Mouse (Mus musculus): ENCODE measurements around the gene Cnksr1. TPM values are rescaled to one million over a fixed set of nuclear protein-coding genes. Genes with fewer than 3 reads are reported as not detected.
"Not testable (repeated sequence)": the region's sequence is repeated elsewhere in the genome, so short reads cannot be mapped to it uniquely, and the experiment has no call there.

The Cnksr1 gene
- total RNA-seq (2022): under 1 TPM in 3 of 4 experiments, not detected in 1; 0.36 to 0.74 (median 0.57) TPM

DNA sequence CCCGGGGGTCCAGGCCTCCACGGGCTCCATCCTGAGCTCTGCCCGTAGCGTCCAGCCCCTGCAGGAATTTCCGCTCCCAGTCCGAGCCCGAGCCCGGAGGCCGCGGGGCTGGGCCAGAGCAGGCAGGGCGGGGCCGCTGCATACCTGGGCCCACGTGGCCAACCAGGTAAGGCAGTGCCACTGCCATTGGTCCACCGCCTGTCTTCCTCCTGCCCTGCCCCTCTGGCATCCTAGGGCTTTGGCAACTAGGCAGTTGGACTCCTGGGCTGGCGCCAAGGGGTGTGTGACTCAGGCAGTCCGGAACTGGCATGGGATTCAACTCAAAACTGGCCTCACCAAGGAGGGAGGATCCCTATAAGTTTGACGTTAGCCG, at the start of gene Cnksr1:
Gene Cnksr1 (minus strand): TSS at position 121 of the 373 bp plus-strand sequence.
- DNase-seq (ENCODE audit: low spot score in 2 of 2): no peak

DNA sequence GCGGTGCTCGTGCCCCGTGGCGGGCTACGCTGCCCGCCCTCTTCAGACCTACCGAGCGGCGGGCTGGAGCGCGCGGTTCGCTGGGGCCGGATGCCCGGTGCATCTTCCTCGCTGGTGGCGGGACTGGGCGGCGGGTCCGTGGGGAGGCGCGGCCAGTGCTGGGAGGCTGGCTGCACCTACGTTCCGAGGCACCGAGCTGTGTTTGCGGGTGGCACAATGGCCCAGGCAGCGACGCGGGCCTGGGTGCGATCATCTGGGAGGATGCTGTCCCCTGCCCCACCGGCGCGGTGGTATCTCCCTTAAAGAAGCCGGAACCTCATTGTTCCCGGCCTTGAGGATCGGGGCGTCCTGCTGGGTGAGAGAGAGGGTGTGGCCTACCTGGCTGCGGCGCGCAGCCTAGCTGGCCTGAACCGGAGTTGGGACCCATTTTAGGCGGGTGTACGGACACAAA, 49.4 kb upstream of the Cnksr1 start, which contains the start of gene Pdik1l:
Gene Pdik1l (minus strand): TSS at position 321 of the 451 bp plus-strand sequence.
- peak; percentile 58 to 63 for DNase-seq (ENCODE audit: low spot score in 2 of 2)

DNA sequence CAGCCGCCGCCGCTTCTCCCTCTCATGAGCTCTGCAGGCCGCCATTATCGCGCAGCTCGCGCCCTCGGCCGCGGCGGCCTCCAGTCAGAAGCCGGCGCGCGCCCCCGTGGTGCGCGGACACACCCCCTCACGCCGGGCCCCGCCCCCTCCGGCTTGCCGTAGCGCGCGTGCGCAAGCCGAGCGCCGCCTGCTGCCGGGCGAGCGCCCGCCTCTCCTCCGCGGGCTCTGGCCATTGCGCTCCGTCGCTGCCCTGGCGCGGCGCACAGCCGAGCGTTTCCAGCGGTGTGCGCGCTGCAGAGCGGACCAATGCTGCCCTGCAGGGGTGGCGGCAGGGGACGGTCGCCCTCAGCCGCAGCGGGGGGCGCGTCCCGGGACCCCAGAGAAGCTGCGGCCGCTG, 49.0 kb upstream of the Cnksr1 start:
- peak; percentile 92 to 94 for DNase-seq (ENCODE audit: low spot score in 2 of 2)

DNA sequence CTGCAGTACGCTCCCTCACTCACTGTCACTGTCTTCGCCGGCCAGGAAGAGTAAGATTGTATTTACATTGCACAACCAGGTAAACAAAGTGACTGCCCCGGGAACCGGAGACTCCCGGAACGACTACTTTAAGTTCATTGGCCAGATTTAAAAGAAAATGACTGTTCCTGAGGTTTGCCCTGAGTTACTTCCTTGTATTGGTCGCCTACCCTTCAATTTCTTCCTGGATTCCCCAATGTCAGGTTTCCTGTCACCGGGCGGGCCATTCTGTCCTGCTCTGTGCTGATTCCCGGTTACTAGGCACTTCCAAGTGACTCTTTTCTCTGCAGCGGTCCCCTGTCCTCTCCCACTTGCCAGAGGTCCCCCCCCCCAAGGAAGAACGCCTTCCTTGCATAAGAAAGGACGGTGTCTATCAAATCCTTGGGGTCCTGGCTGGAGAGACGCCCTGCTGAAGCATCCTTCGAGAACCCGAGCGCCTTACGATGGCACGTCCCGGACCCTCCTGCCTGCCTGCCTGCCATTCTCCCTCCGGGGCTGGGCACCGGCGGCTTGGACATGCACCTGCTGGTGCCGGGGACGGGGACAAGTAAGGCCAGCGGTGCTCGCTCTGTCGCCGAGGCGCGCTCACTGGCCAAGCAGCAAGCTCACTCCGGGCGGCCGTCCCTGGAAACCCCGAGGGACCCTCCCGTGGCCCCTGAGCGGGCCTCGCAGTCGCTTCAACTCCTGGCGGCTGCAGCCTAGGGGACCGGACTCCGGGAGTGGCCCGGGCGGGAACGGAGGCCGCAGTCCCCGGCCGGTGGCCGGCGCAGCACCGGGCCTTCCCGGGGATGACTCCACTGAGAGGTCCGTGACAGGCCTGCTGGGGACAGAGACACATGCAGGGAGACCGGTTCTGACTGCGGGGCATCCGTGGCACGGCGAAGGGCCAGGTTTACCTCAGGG, 48.3 kb upstream of the Cnksr1 start:
- DNase-seq (ENCODE audit: low spot score in 2 of 2): no peak

DNA sequence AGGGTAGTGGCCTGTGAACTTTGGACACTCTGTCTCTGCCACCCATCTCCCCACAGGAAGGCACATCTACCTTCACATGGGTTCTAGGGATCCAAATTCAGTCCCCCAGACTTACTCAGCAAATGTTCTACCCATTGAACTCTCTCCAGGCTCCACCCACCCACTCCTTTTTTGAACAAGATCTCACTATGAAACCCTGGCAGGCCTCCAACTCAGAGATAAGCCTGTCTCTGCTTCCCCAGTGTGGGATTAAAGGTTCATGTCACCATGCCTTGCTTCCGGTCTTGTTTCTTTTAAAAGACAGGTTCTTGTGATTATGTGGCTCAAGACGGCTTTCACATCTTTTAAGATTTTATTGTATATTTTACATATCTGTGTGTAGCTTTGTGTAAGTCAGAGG, 46.7 kb upstream of the Cnksr1 start:
- no peak for DNase-seq (ENCODE audit: low spot score in 2 of 2)

DNA sequence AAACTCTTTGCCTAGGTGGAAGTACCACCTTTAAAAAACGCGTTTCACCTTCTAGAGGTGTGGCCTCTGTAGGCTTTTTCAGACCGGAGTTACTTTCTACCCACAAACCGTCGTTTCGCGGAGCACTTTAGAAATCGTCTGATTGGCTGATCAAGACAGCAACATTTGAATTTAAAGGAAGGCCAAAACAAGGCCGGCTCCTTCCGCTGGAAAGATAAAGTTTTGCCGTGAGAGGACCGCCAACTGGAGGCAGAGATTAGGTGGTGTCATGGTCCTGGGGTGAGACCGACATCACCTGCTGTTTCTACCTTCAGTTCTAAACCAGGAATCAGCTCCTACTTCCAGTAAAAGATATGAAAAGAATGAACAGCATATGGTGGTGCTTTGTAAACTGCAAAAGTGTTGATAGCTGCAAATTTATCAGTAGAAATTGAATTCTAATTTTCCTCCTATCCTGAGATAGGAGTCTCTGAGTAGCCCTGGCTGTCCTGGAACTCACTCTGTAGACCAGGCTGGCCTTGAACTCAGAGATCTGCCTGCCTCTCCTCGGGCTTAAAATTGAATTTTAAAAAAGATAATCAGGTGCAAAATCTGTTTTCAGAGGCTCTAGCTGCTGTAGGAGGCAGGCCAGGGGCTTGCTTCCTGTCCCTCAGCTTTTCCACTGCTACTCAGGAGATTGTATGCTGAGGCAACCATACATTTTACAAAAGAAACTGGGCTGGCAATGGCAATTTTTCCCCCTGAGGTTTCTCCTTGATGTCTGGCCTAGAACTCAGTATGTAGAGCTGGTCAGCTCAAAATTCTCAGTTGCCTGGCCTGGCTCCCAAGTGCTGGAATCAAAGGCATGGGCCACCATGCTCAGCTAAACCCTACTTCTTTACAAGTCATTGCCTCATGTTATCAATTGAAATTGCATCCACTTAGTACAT, 35.5 kb upstream of the Cnksr1 start:
- DNase-seq (ENCODE audit: low spot score in 2 of 2): no peak

DNA sequence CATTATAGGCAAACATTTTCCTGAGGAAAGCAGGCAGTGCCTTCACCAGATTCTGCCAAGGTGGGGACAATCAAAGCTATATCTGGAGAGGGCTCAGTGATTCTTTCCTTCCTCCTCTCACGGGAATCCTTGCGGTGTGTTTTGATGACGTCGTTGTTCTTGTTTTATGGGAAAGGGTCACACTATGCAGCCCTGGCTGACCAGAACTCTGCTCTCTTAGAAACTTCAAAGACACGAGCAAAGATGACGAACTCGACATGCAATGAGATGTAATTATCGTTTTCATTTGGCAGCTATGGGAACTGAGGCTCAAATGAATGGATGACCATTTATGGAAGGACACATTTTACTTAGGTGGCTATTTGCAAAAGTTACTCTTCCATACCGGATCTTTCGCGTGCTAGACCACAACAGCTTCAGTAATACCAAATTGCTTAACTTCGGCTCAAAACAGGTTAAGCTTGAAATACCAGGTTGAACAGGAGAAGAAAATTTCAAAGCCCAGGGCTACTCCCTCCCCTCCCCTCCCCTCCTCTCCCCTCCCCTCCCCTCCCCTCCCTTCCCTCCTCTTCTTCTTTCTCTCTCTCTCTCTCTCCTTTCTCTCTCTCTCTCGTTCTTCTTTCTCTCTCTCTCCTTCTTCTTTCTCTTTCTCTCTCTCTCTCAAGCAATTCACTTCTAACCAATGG, 34.7 kb upstream of the Cnksr1 start:
- no peak for DNase-seq (ENCODE audit: low spot score in 2 of 2)

DNA sequence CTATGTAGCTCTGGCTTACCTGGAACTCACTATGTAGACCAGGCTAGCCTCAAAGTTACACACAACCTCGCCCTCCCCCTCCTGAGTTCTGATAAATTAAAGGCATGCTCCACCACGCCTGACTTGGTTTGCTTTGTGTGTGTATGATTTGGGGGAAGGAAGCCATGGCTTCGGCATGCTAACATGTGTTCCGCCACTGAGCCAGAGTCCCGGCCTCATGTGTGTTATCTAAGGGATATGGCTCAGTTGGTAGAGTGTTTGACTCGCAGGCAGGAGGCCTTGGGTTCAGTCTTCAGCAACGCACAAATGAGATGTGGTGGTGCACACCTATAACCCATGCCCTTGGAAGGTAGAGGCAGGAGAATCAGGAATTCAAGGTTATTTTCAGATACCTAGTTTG, 33.8 kb upstream of the Cnksr1 start:
- DNase-seq (ENCODE audit: low spot score in 2 of 2): no peak

DNA sequence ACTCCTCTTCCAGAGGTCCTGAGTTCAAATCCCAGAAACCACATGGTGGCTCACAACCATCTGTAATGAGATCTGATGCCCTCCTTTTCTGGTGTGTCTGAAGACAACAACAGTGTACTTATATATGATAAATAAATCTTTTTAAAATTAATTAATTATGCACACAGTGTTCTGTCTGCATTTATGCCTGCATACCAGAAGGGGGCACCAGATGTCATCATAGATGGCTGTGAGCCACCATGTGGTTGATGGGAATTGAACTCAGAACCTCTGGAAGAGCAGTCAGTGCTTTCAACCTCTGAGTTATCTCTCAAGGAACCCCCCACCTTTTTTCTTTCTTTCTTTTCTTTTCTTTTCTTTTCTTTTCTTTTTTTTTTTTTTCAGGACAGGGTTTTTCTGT, 31.4 kb upstream of the Cnksr1 start:
- DNase-seq (ENCODE audit: low spot score in 2 of 2): not testable (repeated sequence)

DNA sequence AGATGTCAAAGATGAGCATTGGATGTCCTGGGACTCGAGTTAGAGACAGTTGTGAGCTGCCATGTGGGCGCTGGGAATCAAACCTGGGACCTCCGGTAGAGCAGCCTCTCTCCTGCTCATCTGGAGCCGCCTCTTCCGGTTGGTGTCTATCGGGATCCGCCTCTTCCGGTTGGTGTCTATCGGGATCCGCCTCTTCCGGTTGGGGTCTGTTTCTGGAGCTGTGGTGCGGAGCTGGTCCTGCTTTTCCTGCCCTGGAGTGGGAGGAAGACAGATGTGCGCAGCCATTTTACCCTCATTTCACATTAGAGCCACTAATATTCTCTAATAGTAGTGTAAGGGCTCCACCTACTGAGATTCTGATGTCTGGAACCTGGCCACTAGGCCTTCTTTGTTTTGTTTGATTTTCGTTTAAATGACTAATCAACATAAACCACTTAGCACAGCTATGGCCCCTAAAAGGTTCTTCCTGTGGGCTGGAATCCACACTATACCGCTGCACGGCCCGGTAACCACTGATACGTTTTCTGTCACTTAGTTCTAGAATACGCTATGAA, 30.0 kb upstream of the Cnksr1 start:
- no peak for DNase-seq (ENCODE audit: low spot score in 2 of 2)

DNA sequence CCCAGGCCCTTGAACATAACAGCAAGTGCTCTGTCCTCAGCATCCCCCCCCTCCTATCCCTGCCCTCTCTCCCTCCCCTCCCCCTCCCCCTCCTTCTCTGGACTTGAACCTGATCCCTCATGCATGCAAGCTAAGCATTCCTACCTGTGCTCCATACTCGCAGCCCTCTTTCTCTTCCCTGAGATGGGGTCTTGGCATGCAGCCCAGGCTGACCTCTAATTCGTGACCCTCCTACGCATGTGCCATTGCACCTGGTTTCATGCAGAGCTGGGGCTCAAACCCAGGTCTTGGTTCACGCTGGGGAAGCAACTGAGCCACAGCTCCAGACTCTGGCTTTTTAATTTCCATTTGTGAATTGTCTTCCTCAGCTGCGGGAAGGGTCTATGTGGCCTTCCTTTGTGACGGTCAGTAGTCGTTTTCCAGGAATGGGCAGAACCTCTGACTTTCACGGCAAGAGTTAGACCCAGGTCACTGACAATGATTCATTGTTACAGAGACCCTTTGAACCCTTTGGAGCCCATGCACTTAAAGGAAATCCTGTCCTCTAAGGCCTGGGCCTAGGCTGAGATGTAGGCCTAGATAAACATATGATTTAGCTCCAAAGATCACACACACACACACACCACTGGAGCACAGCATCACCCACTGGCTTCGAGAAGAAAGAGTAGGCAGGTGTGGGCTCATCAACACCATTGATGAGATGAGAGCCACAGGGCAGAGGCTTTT, 27.8 kb upstream of the Cnksr1 start:
- DNase-seq (ENCODE audit: low spot score in 2 of 2): no peak

DNA sequence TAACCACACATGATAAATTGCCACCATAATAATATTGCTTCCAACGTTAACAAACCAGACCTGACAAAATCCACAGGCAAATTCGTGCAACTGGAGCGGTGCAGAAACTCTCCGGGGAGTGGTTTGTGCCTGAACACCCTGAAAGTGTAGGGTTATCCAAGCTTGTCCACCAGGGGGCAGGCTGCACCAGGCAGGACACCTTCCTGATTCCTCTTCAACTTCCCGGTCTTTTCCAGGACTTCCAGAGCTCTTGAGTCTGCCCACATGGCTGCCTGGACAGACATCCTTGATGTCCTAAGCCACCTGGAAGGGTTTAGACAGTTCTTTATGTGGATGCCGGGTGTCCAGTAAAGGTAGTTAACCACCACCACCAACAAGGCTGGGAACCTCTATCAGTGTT, 25.0 kb upstream of the Cnksr1 start:
- DNase-seq (ENCODE audit: low spot score in 2 of 2): no peak

DNA sequence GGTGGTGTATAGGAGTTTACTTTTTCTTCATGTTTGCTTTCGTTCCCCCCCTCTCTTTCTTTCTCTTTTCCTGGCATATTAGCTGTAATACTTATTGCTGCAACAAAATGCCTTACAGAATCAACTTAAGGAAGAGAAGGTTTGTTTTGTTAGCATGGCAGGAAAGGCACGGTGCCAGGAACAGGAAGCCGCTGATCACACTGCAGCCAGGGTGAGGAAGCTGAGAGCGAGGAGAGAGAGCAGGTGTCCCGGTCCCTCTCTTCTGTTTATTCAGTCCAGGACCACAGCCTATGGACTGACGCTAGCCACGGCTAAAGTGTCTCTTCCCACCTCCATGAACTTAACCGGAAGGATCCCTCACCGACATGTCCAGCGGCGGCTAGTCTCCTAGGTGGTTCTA, 20.2 kb upstream of the Cnksr1 start:
- no peak for DNase-seq (ENCODE audit: low spot score in 2 of 2)

DNA sequence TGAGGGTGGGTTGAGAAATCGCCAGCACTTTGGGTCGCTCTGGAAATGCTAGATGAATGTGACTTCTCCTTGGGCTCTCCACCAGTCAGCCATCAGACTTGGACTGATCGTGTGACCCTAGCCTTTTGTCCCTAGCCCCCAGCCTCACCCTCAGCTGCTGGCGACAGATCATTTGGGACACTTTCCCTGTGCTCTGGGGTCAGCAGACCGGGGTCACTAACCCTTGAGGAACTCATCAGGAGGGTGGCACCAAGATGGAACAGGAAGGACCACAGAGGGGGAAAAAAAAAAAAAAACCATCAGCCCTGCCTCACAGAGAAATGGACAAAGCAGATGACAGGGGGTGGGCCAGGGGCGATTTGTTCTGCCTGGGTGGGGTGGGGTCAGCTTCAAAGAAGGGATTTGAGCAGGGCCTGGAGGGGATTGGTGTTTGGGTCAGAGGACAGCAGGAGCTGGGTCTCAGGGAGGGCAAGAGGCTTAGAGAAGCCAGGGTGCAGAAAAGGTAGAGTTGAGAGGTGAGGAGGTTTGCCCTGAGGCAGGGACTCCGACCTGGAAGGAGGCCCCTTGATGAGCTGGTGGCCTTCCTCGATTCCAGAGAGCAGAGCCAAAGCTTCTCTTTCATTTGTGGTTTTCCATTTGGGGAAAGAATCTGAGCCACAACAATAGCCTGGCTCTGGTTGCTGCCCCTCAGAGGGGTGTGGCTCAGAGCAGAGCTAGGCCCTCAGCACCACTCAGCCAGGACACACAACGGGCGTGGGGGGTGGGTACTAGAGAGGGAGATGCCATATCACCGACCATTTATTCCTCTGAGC, 19.2 kb upstream of the Cnksr1 start:
- no peak for DNase-seq (ENCODE audit: low spot score in 2 of 2)

DNA sequence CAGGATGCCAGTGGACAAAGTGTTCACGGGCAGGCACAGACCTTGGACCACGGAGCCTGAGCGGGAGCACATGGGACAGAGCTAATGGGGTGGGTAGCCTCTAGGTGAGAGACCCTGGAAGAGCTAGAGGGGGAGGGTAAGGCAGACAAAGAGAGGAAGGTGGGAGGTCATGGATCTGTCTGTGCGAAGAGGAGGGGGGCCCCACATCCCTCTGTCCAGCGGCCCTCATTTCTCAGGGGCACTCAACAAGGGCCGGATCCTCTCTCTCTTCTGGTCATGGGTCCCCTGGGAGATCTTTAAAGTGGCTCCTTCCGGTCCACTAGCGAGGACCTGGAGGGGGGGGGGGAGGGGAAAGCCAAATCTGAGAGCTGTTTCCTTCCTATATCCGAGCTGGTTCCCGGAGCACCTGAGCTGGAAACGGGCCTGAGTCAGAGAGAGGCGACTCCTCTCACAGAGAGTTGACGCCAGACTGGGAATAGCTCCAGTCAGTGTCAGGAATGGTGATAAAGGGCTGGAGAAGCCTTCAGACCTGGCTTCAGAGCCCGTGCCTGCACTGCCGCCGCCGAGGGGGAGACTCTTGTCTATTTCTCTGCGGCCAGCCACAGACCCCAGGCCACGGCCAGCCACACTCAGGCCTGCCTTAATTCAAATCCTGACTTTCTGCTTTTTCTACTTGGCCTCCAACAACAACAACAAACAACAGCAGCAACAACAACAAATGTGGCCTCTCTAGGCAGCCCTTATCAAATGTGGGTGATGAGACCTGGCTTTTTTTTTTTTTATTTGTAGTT, 18.4 kb upstream of the Cnksr1 start:
- DNase-seq (ENCODE audit: low spot score in 2 of 2): no peak

DNA sequence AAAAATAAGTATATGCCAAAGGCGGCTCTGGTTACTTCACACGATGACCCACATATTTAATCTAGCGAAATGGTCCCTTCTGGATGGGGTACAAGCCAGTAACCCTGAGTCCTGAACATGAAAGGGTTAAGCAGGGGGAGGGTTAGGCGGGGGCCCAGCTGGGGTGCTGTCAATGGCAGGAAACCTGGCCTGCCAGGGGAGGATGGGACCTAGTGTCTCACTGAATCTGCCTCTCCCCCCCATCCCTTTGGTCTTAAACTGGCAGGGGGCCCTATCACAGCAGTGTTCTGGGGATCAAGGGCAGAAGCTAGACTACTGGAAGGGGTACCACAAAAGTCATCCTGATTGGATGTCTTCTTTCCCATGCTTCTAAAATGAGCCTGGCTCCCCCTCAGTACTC, 17.7 kb upstream of the Cnksr1 start:
- DNase-seq (ENCODE audit: low spot score in 2 of 2): no peak

DNA sequence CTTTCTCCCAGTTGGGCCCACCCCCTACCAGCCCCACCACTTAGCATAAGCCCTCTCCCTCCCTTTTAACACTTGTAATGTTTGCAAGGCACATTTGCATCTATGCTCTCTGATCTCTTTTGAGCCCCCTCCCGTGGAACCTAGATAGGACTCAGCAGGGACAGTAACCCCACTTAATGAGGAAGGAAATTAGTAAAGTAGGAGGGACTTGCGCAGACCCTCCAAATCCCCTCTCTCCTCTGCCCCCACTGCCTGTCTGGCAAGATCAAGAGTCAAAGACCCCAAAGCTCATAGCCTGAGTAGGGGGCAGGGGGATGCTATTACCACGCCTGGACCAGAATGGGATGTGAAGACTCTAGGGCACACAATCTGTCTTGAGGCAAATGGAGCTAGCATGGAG, 16.6 kb upstream of the Cnksr1 start:
- DNase-seq (ENCODE audit: low spot score in 2 of 2): no peak

DNA sequence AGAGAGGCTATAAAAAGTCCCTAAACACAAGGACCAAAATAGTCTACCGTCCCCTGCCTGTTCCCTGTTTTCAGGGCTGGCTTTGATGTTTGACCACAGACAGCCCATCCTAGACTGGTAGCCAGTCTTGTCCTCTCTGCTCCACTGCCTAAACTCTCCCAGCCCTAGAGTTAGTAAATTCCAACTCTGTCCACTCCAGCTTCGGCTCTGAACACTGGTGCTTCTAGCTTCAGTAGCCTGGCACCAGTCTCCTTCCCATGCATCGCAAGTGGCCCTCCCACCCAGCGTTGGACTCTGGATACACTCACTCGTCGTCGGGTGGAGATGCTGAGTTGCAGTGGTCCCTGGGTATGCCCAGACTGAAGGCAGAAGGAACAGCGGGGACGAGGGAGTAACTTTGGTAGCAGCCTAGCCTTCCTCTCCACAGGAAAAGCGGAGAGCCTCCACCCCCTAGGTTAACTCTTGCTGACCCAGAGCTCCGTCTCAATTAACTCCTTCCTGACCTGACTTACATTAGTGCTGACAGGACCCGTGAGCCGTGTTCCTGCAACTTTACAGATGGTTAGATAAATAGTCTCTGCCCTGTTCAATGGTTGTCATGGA, 15.6 kb upstream of the Cnksr1 start, which contains the start of gene Grrp1:
Gene Grrp1 (minus strand): TSS at position 385 of the 603 bp plus-strand sequence.
- no peak for DNase-seq (ENCODE audit: low spot score in 2 of 2)
